Mouse (Mus musculus): ENCODE measurements at regions not wholly inside any gene's neighbourhood (a gene's known extent, or its start where the extent isn't known, plus 50 kb on each side); places are given as distances from the start of the nearest gene placed in this dataset.

GRCm38 (mm10) chr1:105900158-105900557 lies 90.0 kb upstream of the Zcchc2 start:
- no peak for DNase-seq (ENCODE audit: low spot score)
- Histone ChIP-seq H3K36me3 (ENCODE audit: control insufficient read depth, insufficient read depth, low read length) (no peaks in the 10 kb centered on the region), H3K4me3 (ENCODE audit: low read depth, low read length) (no peak overlapping the region), H3K4me2 (ENCODE audit: low read depth, low read length) (no peak overlapping the region), H3K4me1 (ENCODE audit: control insufficient read depth, insufficient read depth, low read length) (no peaks in the 10 kb centered on the region), H3K9ac (ENCODE audit: low read depth, low read length) (no peak overlapping the region), H3K27me3 (replicated peaks; ENCODE audit: control insufficient read depth, insufficient read depth, low read length) (no peaks in the 10 kb centered on the region), H3K27ac (replicated peaks; ENCODE audit: low read depth, low read length) (no peak overlapping the region), H3K9me3 (ENCODE audit: control insufficient read depth, low read length) (no peaks in the 10 kb centered on the region)
- WGBS = 67% methylated on average over 5 of the region's 5 CpGs
- no peak for ATAC-seq (ENCODE audit: low read depth)

DNA sequence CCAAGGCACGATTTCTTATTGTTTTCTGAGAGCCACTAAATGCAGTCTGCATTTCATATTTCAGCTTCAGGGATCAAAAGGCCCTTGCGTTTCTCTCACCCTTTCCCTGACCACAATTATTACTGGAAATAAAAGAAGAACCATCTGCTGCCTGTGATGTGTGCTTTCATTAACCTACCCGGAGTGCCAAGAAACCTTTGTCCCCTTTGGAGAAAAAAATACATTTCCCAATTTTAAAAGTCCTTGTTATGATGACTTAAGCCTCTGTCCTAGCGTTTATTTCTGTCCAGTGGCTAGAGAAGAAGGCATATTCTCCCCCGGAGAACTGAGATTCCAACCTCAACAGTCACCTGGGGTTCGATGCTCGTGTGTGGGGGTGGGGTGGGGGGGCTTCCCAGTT lies 89.3 kb upstream of the Zcchc2 start:
- Histone ChIP-seq H3K36me3 (ENCODE audit: control insufficient read depth, insufficient read depth, low read length) (no peaks in the 10 kb centered on the region), H3K27ac (replicated peaks; ENCODE audit: low read depth, low read length) (no peak overlapping the region), H3K4me3 (ENCODE audit: low read depth, low read length) (no peak overlapping the region), H3K9me3 (ENCODE audit: control insufficient read depth, low read length) (no peaks in the 10 kb centered on the region), H3K4me2 (ENCODE audit: low read depth, low read length) (no peak overlapping the region), H3K27me3 (replicated peaks; ENCODE audit: control insufficient read depth, insufficient read depth, low read length) (no peaks in the 10 kb centered on the region), H3K4me1 (ENCODE audit: control insufficient read depth, insufficient read depth, low read length) (no peaks in the 10 kb centered on the region), H3K9ac (ENCODE audit: low read depth, low read length) (no peak overlapping the region)
- no peak for DNase-seq (ENCODE audit: low spot score)
- WGBS = 70% methylated on average over 7 of the region's 7 CpGs
- ATAC-seq (ENCODE audit: low read depth) = no peak

GRCm38 (mm10) chr1:105903286-105904115 lies 86.7 kb upstream of the Zcchc2 start:
- H3K4me1 ChIP-seq (ENCODE audit: control insufficient read depth, insufficient read depth, low read length) = no peaks in the 10 kb centered on the region
- no peak overlapping the region for H3K4me2 ChIP-seq (ENCODE audit: low read depth, low read length)
- no peaks in the 10 kb centered on the region for H3K36me3 ChIP-seq (ENCODE audit: control insufficient read depth, insufficient read depth, low read length)
- H3K9me3 ChIP-seq (ENCODE audit: control insufficient read depth, low read length) = no peaks in the 10 kb centered on the region
- no peak for DNase-seq (ENCODE audit: low spot score)
- no peak overlapping the region for H3K4me3 ChIP-seq (ENCODE audit: low read depth, low read length)
- no peak overlapping the region for H3K27ac ChIP-seq (replicated peaks; ENCODE audit: low read depth, low read length)
- no peak overlapping the region for H3K9ac ChIP-seq (ENCODE audit: low read depth, low read length)
- ATAC-seq (ENCODE audit: low read depth) = no peak
- WGBS = 70% methylated on average over 8 of the region's 8 CpGs
- H3K27me3 ChIP-seq (replicated peaks; ENCODE audit: control insufficient read depth, insufficient read depth, low read length) = no peaks in the 10 kb centered on the region

DNA sequence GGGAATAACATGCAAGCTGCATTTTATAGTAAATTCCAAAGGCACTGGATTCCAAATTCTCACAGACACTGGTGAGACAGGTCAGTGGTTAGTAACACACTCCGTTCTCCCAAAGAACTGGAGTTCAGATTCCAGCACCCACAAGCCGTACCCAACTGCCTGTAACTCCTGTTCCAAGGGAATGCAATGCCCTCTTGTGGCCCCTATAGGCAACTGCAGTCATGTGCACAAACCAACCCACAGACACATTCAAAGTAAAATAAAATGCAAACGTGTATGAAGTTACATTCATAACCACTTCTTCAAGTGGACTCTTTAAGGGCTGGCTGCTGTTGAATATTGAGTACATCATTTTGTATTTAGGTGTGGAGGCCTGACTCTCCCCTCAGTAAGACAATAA lies 85.5 kb upstream of the Zcchc2 start:
- WGBS = 91% methylated on average over 3 of the region's 3 CpGs
- Histone ChIP-seq H3K4me3 (ENCODE audit: low read depth, low read length) (no peak overlapping the region), H3K36me3 (ENCODE audit: control insufficient read depth, insufficient read depth, low read length) (no peaks in the 10 kb centered on the region), H3K4me2 (ENCODE audit: low read depth, low read length) (no peak overlapping the region), H3K4me1 (ENCODE audit: control insufficient read depth, insufficient read depth, low read length) (no peaks in the 10 kb centered on the region), H3K27me3 (replicated peaks; ENCODE audit: control insufficient read depth, insufficient read depth, low read length) (no peaks in the 10 kb centered on the region), H3K27ac (replicated peaks; ENCODE audit: low read depth, low read length) (no peak overlapping the region), H3K9me3 (ENCODE audit: control insufficient read depth, low read length) (no peaks in the 10 kb centered on the region), H3K9ac (ENCODE audit: low read depth, low read length) (no peak overlapping the region)
- DNase-seq (ENCODE audit: low spot score) (no peak), ATAC-seq (ENCODE audit: low read depth) (no peak)

DNA sequence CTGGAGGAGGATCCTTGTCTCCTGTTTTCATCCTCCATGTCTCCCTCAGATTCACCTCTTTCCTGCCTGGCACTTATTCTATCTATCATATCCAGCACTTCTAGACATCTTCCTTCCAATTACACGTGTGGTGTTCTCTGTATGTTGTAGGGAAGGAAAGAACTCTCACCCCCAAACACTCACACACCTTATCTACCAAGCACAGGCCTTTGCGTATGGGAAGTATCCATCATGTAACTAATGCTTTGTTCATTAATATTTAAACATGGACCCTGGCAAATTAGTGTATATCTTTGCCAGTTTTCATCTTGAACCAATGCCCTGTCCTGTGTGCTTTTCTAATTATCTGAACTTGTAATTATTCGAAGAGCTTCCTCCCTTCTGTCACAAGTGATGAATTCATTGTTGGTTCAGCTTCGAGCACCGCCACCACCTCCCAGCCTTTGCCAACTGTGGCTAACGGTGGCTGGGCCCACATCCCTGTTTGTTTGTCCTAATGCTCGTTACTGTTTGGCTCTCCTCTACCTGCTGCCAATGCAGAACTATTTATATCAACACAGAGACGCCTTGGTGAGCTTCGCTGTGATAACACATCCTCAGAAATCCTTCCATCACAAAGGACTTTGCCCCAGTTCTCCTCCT lies 84.3 kb upstream of the Zcchc2 start:
- Histone ChIP-seq H3K36me3 (ENCODE audit: control insufficient read depth, insufficient read depth, low read length) (no peaks in the 10 kb centered on the region), H3K4me3 (ENCODE audit: low read depth, low read length) (no peak overlapping the region), H3K4me2 (ENCODE audit: low read depth, low read length) (no peak overlapping the region), H3K9me3 (ENCODE audit: control insufficient read depth, low read length) (no peaks in the 10 kb centered on the region), H3K9ac (ENCODE audit: low read depth, low read length) (no peak overlapping the region), H3K27ac (replicated peaks; ENCODE audit: low read depth, low read length) (no peak overlapping the region), H3K4me1 (ENCODE audit: control insufficient read depth, insufficient read depth, low read length) (no peaks in the 10 kb centered on the region), H3K27me3 (replicated peaks; ENCODE audit: control insufficient read depth, insufficient read depth, low read length) (no peaks in the 10 kb centered on the region)
- DNase-seq (ENCODE audit: low spot score) (no peak), ATAC-seq (ENCODE audit: low read depth) (no peak)
- 69% methylated on average over 9 of the region's 9 CpGs for WGBS

DNA sequence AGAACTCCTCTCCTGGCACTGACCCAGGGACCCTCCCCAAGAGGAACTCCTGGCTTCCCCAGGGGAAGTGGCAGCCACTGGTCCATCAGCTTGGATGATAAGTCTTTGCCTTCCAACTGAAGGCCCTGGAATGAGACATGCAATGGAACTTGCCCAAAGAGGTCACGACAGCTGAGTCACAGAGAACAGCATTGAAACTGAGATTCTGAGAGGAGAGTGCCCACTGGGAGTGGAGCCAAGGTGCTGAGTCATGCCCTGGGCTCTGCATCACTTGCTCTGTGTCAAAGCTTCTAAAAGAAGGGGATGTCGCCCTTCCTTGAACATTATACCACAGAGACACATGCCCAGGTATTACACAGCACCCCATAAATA lies 83.8 kb upstream of the Zcchc2 start:
- WGBS = 60% methylated on average over 2 of the region's 2 CpGs
- Histone ChIP-seq H3K27ac (replicated peaks; ENCODE audit: low read depth, low read length) (no peak overlapping the region), H3K27me3 (replicated peaks; ENCODE audit: control insufficient read depth, insufficient read depth, low read length) (no peaks in the 10 kb centered on the region), H3K4me2 (ENCODE audit: low read depth, low read length) (no peak overlapping the region), H3K4me1 (ENCODE audit: control insufficient read depth, insufficient read depth, low read length) (no peaks in the 10 kb centered on the region), H3K36me3 (ENCODE audit: control insufficient read depth, insufficient read depth, low read length) (no peaks in the 10 kb centered on the region), H3K4me3 (ENCODE audit: low read depth, low read length) (no peak overlapping the region), H3K9ac (ENCODE audit: low read depth, low read length) (no peak overlapping the region), H3K9me3 (ENCODE audit: control insufficient read depth, low read length) (no peaks in the 10 kb centered on the region)
- ATAC-seq (ENCODE audit: low read depth) (no peak), DNase-seq (ENCODE audit: low spot score) (no peak)

DNA sequence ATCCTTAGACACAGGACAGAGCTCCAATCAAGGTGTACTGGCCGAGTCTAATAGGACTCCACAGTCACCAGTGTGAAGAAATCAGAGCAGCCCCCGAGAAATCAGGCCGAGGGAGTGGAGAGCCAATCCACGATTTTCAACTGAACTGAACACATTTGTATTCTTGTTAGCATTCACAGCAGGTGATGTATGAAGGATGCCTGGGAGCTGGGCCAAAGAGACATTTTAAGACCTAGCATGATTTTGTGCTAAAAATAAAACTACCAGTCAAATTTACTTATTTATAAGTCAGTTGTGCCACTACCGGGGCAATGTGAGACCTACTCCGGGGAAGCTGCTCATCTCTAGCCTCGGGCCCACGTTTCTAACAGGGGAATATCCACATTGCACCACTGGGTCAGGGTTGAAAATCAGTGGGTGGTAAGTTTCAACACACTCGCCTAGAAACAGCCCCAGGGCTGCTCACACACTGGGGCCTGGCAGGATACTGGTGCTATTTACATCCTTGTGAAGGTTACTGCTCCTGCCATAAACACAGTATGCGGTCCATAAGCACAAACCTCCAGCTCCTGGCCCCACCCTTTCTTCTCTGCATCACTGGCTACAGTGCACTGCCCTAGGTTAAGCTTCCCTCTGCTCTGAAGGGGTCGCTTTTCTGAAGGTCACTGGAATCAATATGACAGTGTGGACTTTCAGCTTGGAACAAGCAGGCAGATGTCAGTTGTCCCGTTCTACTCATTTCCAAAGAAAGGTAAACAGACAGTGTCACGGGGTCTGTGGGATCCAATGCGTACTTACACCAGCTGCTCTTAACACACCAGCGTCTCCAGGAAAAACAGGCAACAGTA lies 82.0 kb upstream of the Zcchc2 start:
- DNase-seq (ENCODE audit: low spot score) (no peak), ATAC-seq (ENCODE audit: low read depth) (no peak)
- Histone ChIP-seq H3K4me2 (ENCODE audit: low read depth, low read length) (no peak overlapping the region), H3K36me3 (ENCODE audit: control insufficient read depth, insufficient read depth, low read length) (no peaks in the 10 kb centered on the region), H3K4me1 (ENCODE audit: control insufficient read depth, insufficient read depth, low read length) (no peaks in the 10 kb centered on the region), H3K9me3 (ENCODE audit: control insufficient read depth, low read length) (no peaks in the 10 kb centered on the region), H3K27ac (replicated peaks; ENCODE audit: low read depth, low read length) (no peak overlapping the region), H3K27me3 (replicated peaks; ENCODE audit: control insufficient read depth, insufficient read depth, low read length) (no peaks in the 10 kb centered on the region), H3K9ac (ENCODE audit: low read depth, low read length) (no peak overlapping the region), H3K4me3 (ENCODE audit: low read depth, low read length) (no peak overlapping the region)
- WGBS = 33% methylated on average over 15 of the region's 15 CpGs

- WGBS = 69% methylated on average over 4 of the region's 4 CpGs
- H3K4me1 ChIP-seq (ENCODE audit: control insufficient read depth, insufficient read depth, low read length) = no peaks in the 10 kb centered on the region
- ATAC-seq (ENCODE audit: low read depth) (no peak), DNase-seq (ENCODE audit: low spot score) (no peak)
- H3K4me2 ChIP-seq (ENCODE audit: low read depth, low read length) = no peak overlapping the region
- no peak overlapping the region for H3K9ac ChIP-seq (ENCODE audit: low read depth, low read length)
- H3K9me3 ChIP-seq (ENCODE audit: control insufficient read depth, low read length) = no peaks in the 10 kb centered on the region
- H3K4me3 ChIP-seq (ENCODE audit: low read depth, low read length) = no peak overlapping the region
- H3K36me3 ChIP-seq (ENCODE audit: control insufficient read depth, insufficient read depth, low read length) = no peaks in the 10 kb centered on the region
- H3K27ac ChIP-seq (replicated peaks; ENCODE audit: low read depth, low read length) = no peak overlapping the region
- no peaks in the 10 kb centered on the region for H3K27me3 ChIP-seq (replicated peaks; ENCODE audit: control insufficient read depth, insufficient read depth, low read length)
These were observed 81.1 kb upstream of the Zcchc2 start for GRCm38 (mm10) chr1:105909121-105909520.
